Mouse (Mus musculus) adrenal gland (tissue): ENCODE measurements around the gene Gm49352.
"Not testable (repeated sequence)": the region's sequence is repeated elsewhere in the genome, so short reads cannot be mapped to it uniquely, and the experiment has no call there.

Experiments used
- intact Hi-C: fragments of 180-260 bp; cut with DNase I; formaldehyde crosslinking; loops from one replicate; pipeline ENCODE4 v1.15.1; 2025
- long read RNA-seq, 2 experiments: library from polyadenylated mRNA; unstranded; transcript quantifications; one replicate each; pipeline ENCODE4 v2.0.0; 2020; ENCODE audit warnings: borderline replicate concordance in 1 of 2; ENCODE audit not compliant: insufficient replicate concordance in 1 of 2

Gm49352 gene
- long read RNA-seq, experiment 1, result 0 reads
- long read RNA-seq, experiment 2, result 0 reads

GRCm38 (mm10) chr13:61568074-61568473 lies at the start of gene Gm49352:
Gm49352 (minus strand) TSS chr13:61568174.
- intact Hi-C loops, result not testable (repeated sequence)

GRCm38 (mm10) chr13:61570027-61570426 lies 2.1 kb upstream of the Gm49352 start, which contains the start of gene Cts3:
Cts3 (minus strand) TSS chr13:61570127.
- intact Hi-C loops, result no loop called here

- intact Hi-C loops, result no loop called here
Observed at GRCm38 (mm10) chr13:61541631-61542030, 26.3 kb downstream of the Gm49352 start, which contains the start of gene Ctsm. Ctsm (minus strand) TSS chr13:61541839.
